Mouse (Mus musculus) cerebellum, adult 2 months (tissue): ENCODE results near the gene Cryzl1. TPM values are rescaled to one million over a fixed set of nuclear protein-coding genes. Genes with fewer than 3 reads are reported as not detected.

ENCODE experiments used
- DNase-seq, 2 experiments: peaks; one replicate each; pipeline ENCODE4 v3.0.0; 2021
- H3K27ac ChIP-seq: fragments of 200-500 bp; 2 replicates; pipeline ENCODE4 v1.5.1; 2012; ENCODE audit warnings: low read length, control low read depth, inconsistent platforms; ENCODE audit not compliant: insufficient read depth
- H3K27me3 ChIP-seq: fragments of 200-500 bp; 2 replicates; pipeline ENCODE4 v1.6.1; 2012; ENCODE audit warnings: inconsistent platforms, mild to moderate bottlenecking, low read length, moderate library complexity; ENCODE audit not compliant: control insufficient read depth, insufficient read depth
- H3K4me1 ChIP-seq: fragments of 200-500 bp; 2 replicates; pipeline ENCODE4 v1.6.1; 2011; ENCODE audit warnings: low read length; ENCODE audit not compliant: control insufficient read depth, insufficient read depth
- H3K4me3 ChIP-seq: fragments of 200-500 bp; replicated peaks from 2 replicates; pipeline ENCODE3; 2011; ENCODE audit warnings: mild to moderate bottlenecking, low read depth, low read length, control low read depth; ENCODE audit not compliant: insufficient read depth
- CTCF ChIP-seq: fragments of 200-500 bp; IDR thresholded peaks from 2 replicates; pipeline ENCODE4 v1.5.1; 2011; ENCODE audit warnings: low read depth, mild to moderate bottlenecking, control low read depth, low read length, moderate library complexity, borderline replicate concordance; ENCODE audit not compliant: insufficient read depth
- POLR2A ChIP-seq: fragments of 200-500 bp; IDR thresholded peaks from 2 replicates; pipeline ENCODE4 v1.6.1; 2011; ENCODE audit warnings: low read length, control low read depth, borderline replicate concordance; ENCODE audit not compliant: insufficient read depth
- WGBS: fragments of 180-500 bp; shearing (Covaris S2); methylation state at CpG from one replicate; pipeline ENCODE4 v1.1.7; 2018; 5-methylcytosine and 5-hydroxymethylcytosine counted together
- polyA plus RNA-seq: library from polyadenylated mRNA; depleted of rRNA; stranded (reverse); fragments of >200 nt; gene quantifications from 2 replicates; pipeline ENCODE4 v1.2.3, GENCODE M21; 2012; rRNA removed

The Cryzl1 gene
- polyA plus RNA-seq: 104 and 114 TPM in 2 replicates

GRCm38 (mm10) chr16:91728123-91729065 lies at the start of gene Cryzl1:
Gene Cryzl1, minus strand, starts transcription at chr16:91728975.
- peak within 1 kb of the TSS; percentile 71 for H3K27ac ChIP-seq
- peaks cover 11% of the 10 kb centered on the region for H3K4me1 ChIP-seq
- TF ChIP-seq CTCF: no peak
- TF ChIP-seq POLR2A: peak; percentile 65
- peak; percentile 99 to 100 for DNase-seq
- WGBS: under 1% methylated on average over 46 of the region's 46 CpGs
- no peaks in the 10 kb centered on the region for H3K27me3 ChIP-seq
- peak within 1 kb of the TSS; percentile 83 for H3K4me3 ChIP-seq

- no peak for DNase-seq
- Histone ChIP-seq H3K27ac (no peak overlapping the region; the same call in 1 of the 2 replicates), H3K4me3 (no peak overlapping the region), H3K27me3 (no peaks in the 10 kb centered on the region), H3K4me1 (peaks cover 15% of the 10 kb centered on the region)
- TF ChIP-seq CTCF (no peak), POLR2A (no peak)
- 35% methylated on average over 7 of the region's 7 CpGs for WGBS
Observed at GRCm38 (mm10) chr16:91772586-91772985, 43.8 kb upstream of the Cryzl1 start.

GRCm38 (mm10) chr16:91771334-91771733 lies 42.6 kb upstream of the Cryzl1 start:
- Histone ChIP-seq H3K27me3 (no peaks in the 10 kb centered on the region), H3K27ac (no peak overlapping the region), H3K4me1 (peaks cover 25% of the 10 kb centered on the region), H3K4me3 (no peak overlapping the region)
- no peak for DNase-seq
- 78% methylated on average over 6 of the region's 6 CpGs for WGBS
- TF ChIP-seq CTCF: no peak
- no peak for TF ChIP-seq POLR2A

- 55% methylated on average over 5 of the region's 5 CpGs for WGBS
- no peaks in the 10 kb centered on the region for H3K27me3 ChIP-seq
- H3K4me3 ChIP-seq: no peak overlapping the region
- no peak for DNase-seq
- TF ChIP-seq CTCF: no peak
- no peak for TF ChIP-seq POLR2A
- H3K4me1 ChIP-seq: peaks cover 31% of the 10 kb centered on the region
- H3K27ac ChIP-seq: no peak overlapping the region
Observed at GRCm38 (mm10) chr16:91770662-91771061, 41.9 kb upstream of the Cryzl1 start.

GRCm38 (mm10) chr16:91769911-91770310 lies 41.1 kb upstream of the Cryzl1 start:
- peak; percentile 58 to 81 for DNase-seq
- Histone ChIP-seq H3K27ac (no peak overlapping the region), H3K4me3 (no peak overlapping the region), H3K27me3 (no peaks in the 10 kb centered on the region), H3K4me1 (peaks cover 31% of the 10 kb centered on the region)
- WGBS: 8% methylated on average over 5 of the region's 5 CpGs
- TF ChIP-seq CTCF: peak; percentile 20; the same call in 1 of the 2 replicates
- no peak for TF ChIP-seq POLR2A

- WGBS: 77% methylated on average over 6 of the region's 6 CpGs
Observed at GRCm38 (mm10) chr16:91768586-91768985, 39.8 kb upstream of the Cryzl1 start.

GRCm38 (mm10) chr16:91767165-91767701 lies 38.5 kb upstream of the Cryzl1 start:
- peak overlapping the region; percentile 56; the same call in 1 of the 2 replicates for H3K27ac ChIP-seq
- peaks cover 41% of the 10 kb centered on the region for H3K4me1 ChIP-seq
- no peaks in the 10 kb centered on the region for H3K27me3 ChIP-seq
- H3K4me3 ChIP-seq: peak overlapping the region; percentile 2
- TF ChIP-seq CTCF (no peak), POLR2A (no peak)
- DNase-seq: peak; percentile 84 to 89
- 9% methylated on average over 11 of the region's 11 CpGs for WGBS

More at GRCm38 (mm10) chr16:91768586-91768985, 39.8 kb upstream of the Cryzl1 start:
- Histone ChIP-seq H3K27ac (peak overlapping the region; percentile 13; the same call in 1 of the 2 replicates), H3K4me1 (peaks cover 38% of the 10 kb centered on the region), H3K27me3 (no peaks in the 10 kb centered on the region), H3K4me3 (no peak overlapping the region)
- TF ChIP-seq POLR2A (no peak), CTCF (no peak)
- DNase-seq: no peak
